Mouse (Mus musculus): ENCODE results near the gene Rab3gap2.
A peak's percentile ranks its signal among the peaks of the same experiment; 100 is the strongest.

Gene Rab3gap2

GRCm38 (mm10) chr1:185203909-185204661 lies at the start of gene Rab3gap2:
TSS of gene Rab3gap2 (plus strand) at chr1:185204117.
- peak; percentile 98 to 100 for DNase-seq

GRCm38 (mm10) chr1:185173641-185174040 lies 30.3 kb upstream of the Rab3gap2 start:
- DNase-seq: no peak

- no peak for DNase-seq
Measured at GRCm38 (mm10) chr1:185177860-185178259, 26.1 kb upstream of the Rab3gap2 start.

- DNase-seq: no peak
Measured at GRCm38 (mm10) chr1:185183591-185184330, 20.2 kb upstream of the Rab3gap2 start.

GRCm38 (mm10) chr1:185185556-185185955 lies 18.4 kb upstream of the Rab3gap2 start:
- no peak for DNase-seq

- no peak for DNase-seq
Measured at GRCm38 (mm10) chr1:185187135-185187785, 16.7 kb upstream of the Rab3gap2 start.

DNA sequence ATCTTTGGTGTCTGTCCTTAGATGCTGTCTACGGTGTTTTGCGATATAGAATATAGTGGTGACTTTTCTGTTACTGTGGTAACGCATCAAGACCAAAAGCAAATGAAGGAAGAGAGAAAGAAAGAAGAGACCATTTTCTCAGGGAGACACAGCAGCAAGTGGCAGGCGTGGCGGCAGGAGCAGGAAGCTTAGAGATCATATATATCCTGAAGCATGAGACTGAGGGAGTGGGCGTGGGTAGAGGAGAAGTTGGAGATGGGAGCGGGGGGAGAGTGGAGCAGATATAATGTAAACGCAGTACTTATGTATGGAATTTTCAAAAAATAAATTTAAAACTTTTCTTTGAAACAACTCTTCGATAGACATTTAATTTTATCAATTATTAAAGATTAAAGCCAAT lies 14.0 kb upstream of the Rab3gap2 start:
- DNase-seq: no peak

- DNase-seq: no peak
Measured at GRCm38 (mm10) chr1:185192087-185192486, 11.8 kb upstream of the Rab3gap2 start.

DNA sequence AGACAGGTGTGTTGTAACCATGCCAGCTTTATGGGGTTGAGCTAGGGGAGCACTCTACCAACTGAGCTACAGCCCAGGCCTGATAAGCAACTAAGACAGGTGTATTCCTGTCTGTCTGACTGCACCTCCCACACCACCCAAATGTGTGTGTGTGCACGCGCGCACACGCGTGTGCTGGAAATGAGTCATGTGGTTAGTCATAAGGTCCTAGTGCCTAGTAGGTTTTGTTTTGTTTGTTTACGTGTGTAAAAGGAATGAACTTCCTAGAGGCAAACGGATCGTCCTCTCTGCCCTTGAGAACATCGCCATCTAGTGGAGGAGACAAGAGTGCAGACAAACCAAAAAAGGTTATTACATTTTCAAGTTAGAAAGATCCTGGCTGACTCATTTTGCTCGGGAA lies 10.4 kb upstream of the Rab3gap2 start:
- peak in 1 of 2 experiments; percentile 25 for DNase-seq

- DNase-seq: no peak
Measured at GRCm38 (mm10) chr1:185196323-185196722, 7.6 kb upstream of the Rab3gap2 start.

- DNase-seq: no peak
Measured at GRCm38 (mm10) chr1:185200571-185201395, 3.1 kb upstream of the Rab3gap2 start.

GRCm38 (mm10) chr1:185201994-185202393 lies 1.9 kb upstream of the Rab3gap2 start:
- no peak for DNase-seq

GRCm38 (mm10) chr1:185203196-185203908 lies 565 bp upstream of the Rab3gap2 start:
- peak; percentile 16 to 43 for DNase-seq

DNA sequence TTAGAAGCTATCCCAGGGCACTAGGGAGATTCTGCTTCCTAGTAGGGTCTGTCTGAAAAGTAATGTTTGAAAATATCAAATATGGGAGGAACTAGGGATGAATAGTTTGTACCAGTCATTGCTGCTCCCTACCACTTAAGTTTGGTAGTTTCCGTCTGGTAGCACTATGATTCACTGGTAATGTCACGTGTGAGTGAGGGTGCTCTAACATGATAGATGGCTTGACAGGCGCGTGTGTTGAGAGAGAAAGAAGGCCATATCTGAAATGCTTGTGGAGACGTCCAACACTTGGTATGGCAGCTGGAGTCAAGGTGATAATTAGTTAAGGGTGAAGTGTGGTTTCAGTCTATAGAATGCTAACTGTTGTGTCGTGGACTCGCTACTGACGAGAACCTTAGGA lies 1.2 kb downstream of the Rab3gap2 start:
- DNase-seq: no peak

DNA sequence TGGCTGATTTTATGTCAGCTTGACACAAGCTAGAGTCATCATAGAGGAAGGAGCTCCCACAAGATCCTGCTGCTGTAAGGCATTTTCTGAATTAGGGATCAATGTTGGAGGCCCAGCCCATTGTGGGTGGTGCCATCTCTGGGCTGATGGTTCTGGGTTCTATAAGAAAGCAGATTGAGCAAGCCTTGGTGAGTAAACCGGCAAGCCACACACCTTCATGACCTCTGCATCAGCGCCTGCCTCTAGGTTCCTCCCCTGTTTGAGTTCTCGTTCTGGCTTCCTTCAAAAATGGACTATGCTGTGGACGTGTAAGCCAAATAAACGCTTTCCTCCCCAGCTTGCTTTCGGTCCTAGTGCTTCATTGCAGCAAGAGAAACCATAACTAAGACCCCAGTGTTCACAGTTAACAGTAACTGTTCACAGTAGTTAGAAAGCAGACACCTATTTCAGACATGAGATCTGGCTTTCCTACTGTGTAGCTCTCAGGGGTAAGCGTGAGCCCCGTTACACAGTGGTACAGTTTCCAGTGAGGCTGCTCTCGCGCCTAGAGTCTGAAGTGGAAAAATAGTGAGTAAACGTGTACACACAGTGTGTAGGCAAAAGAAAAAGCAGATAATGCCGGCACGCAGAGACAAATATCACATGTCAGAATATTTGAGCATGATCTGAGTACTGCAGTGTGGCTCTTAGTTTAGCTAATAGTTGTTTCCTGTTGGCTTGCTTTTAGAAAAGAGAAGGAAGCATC lies 4.1 kb downstream of the Rab3gap2 start:
- no peak for DNase-seq

DNA sequence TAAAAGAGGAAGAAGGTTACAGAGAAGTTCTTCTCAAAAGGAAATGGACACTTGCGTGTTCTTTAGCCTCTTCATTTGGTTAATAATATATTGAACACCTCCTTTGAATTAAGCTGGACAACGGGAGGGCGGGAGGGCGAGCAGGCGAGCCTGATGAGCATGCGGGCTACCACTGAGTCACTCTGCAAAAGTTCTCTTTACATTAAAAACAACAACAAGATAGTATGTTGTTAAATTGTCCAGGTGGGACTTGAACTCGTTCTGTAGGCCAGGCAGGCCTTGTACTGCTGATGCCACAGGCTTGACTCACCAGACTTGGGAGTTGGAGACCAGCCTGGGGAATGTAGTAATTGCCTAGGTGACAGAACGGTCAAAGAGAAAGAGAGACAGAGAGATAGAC lies 4.8 kb downstream of the Rab3gap2 start:
- DNase-seq: no peak

GRCm38 (mm10) chr1:185209641-185210176 lies 5.8 kb downstream of the Rab3gap2 start:
- DNase-seq: no peak

- no peak for DNase-seq
Measured at GRCm38 (mm10) chr1:185216360-185216759, 12.4 kb downstream of the Rab3gap2 start.

GRCm38 (mm10) chr1:185216762-185217161 lies 12.8 kb downstream of the Rab3gap2 start:
- DNase-seq: no peak

GRCm38 (mm10) chr1:185217966-185218365 lies 14.0 kb downstream of the Rab3gap2 start:
- no peak for DNase-seq

DNA sequence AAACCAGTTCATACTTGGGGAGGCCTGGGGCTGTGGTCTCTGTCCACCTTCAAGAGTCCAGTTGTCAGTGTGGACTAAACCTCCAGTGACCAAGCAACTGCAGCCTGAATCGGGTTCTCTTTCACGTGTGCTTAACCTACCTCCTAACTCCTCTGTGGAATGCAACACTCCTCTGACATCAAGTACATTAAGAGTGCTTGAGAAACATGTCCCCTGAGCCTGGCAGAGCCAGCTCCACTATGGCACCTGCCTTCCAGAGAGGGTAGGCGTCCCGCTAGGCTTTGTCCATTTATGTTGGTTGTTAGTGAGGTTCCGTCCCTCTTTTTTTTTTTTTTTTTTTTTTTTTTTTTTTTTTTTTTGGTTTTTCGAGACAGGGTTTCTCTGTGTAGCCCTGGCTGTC lies 23.0 kb downstream of the Rab3gap2 start:
- DNase-seq: no peak

All from cerebellum, postnatal 36 days (tissue).